Mouse (Mus musculus): Measurements from ENCODE around the gene Mapkapk5. TPM values are rescaled to one million over a fixed set of nuclear protein-coding genes. Genes with fewer than 3 reads are reported as not detected.
A peak's percentile ranks its signal among the peaks of the same experiment; 100 is the strongest.
"Not testable (repeated sequence)": the region's sequence is repeated elsewhere in the genome, so short reads cannot be mapped to it uniquely, and the experiment has no call there.

Gene Mapkapk5
- total RNA-seq, 2 experiments from 2014 or later = 56.6 to 58.1 TPM

DNA sequence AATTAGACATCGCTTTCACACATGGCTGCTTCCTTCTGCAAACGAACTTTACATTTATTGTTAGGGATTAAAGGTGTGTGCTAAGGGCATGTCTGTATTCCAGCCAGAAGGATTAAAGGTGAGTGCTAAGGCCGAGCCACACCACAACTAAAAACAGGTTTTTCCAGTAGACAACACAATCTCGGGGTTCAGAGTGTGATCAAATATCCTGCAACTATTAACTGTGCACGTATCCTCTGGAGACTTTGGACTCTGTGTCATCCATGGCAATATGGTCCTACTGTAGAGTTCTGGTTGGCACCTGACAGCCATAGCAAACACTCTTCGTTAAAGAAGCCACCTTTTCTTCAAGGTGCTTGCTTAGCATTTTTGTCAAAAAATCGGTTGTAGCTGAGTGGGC lies 35.7 kb downstream of the Mapkapk5 start:
- intact Hi-C loops (cut with DNase I) = no loop called here
- no peak for DNase-seq

- DNase-seq = no peak
- intact Hi-C loops (cut with DNase I) = no loop called here
These were observed 38.9 kb downstream of the Mapkapk5 start for GRCm38 (mm10) chr5:121506846-121507245.

- no peak for DNase-seq
- intact Hi-C loops (cut with DNase I) = no loop called here
These were observed 42.5 kb downstream of the Mapkapk5 start, which contains the start of gene Adam1b for GRCm38 (mm10) chr5:121503231-121503630. TSS of gene Adam1b (minus strand) at chr5:121503435.

- DNase-seq; intact Hi-C loops (cut with DNase I): not testable (repeated sequence)
These were observed 44.2 kb downstream of the Mapkapk5 start for GRCm38 (mm10) chr5:121501424-121501996.

- intact Hi-C loops (cut with DNase I) = no loop called here
- DNase-seq = no peak
These were observed 45.0 kb downstream of the Mapkapk5 start for GRCm38 (mm10) chr5:121500719-121501118.

DNA sequence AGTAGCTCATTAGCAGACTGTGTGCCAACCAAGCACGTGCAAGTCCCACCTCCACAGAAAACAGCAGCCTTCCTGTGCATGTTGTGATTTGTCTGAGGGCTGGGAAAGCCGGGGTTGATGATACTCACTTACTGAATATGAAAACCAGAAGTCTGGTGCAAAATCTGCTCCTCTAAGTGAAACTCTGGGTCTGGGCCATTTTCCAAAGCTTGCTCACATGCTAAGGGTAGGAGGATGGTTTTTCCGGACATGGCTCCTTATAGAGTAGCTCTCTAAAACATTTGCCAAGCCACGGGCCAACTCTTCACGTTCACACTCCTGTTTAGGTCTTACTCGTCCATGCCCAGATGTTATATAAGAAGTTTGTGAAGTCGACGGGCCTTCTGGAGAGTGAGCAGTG lies 52.4 kb downstream of the Mapkapk5 start:
- no peak for DNase-seq
- intact Hi-C loops (cut with DNase I) = no loop called here

- no peak for DNase-seq
- intact Hi-C loops (cut with DNase I) = no loop called here
These were observed 60.9 kb downstream of the Mapkapk5 start for GRCm38 (mm10) chr5:121484801-121485200.

GRCm38 (mm10) chr5:121477680-121478079 lies 68.0 kb downstream of the Mapkapk5 start:
- peak; percentile 48 to 73 for DNase-seq

DNA sequence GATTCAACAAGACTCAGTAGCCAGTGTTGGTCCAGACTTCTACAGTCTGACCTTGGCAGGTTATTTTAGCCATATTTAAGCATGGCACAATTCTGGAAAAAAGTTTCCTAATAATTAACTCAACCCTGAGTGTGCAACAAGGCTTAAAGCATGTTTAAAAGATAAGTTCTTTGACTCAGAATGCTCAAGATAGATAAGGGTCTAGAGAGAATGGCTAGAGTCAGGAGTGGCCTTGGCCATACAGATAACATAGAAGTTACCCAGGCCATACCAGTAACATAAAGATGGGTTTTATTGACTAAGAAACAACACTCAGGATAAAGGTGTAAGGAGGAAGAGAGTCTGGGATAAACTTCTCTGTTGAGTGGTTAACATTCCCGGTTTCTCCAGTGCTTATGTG lies 69.7 kb downstream of the Mapkapk5 start:
- no peak for DNase-seq
- intact Hi-C loops (cut with DNase I) = loop anchor here (5.0 kb wide), 2 partner anchors 34 to 79 kb away; partner anchors contain the start of gene Naa25

More at GRCm38 (mm10) chr5:121477680-121478079, 68.0 kb downstream of the Mapkapk5 start:
- intact Hi-C loops (cut with DNase I) = loop anchor here (1.0 to 5.0 kb wide), 3 partner anchors 26 to 80 kb away; partner anchors contain the start of genes Naa25 and Tmem116

Other genes with a start within 250 kb of the Mapkapk5 start
- 10 to 100 TPM; 59.0 to 59.5 TPM for gene Trafd1, start 160.3 kb downstream of the Mapkapk5 start, total RNA-seq (2021)
- 10 to 100 TPM; 22.1 to 23.5 TPM for gene Naa25, start 148.0 kb downstream of the Mapkapk5 start, total RNA-seq (2021)
- gene Tmem116, start 94.0 kb downstream of the Mapkapk5 start, total RNA-seq (2021) = 1 to 10 TPM; 5.9 to 7.3 TPM
- gene Erp29, start 93.4 kb downstream of the Mapkapk5 start, total RNA-seq (2021) = 100 to 1,000 TPM; 112 TPM
- gene Adam1b, start 42.5 kb downstream of the Mapkapk5 start, total RNA-seq (2021) = not detected
- gene Adam1a, start 423 bp downstream of the Mapkapk5 start, total RNA-seq (2021) = 1 to 10 TPM; 2.4 to 2.8 TPM
- not detected for gene Gm42878, start 423 bp downstream of the Mapkapk5 start, total RNA-seq (2021)
- 100 to 1,000 TPM; 114 to 134 TPM for gene Aldh2, start 47.9 kb upstream of the Mapkapk5 start, total RNA-seq (2021)
- gene Acad12, start 73.0 kb upstream of the Mapkapk5 start, total RNA-seq (2021) = 10 to 100 TPM; 24.3 to 31.0 TPM
- 10 to 100 TPM; 13.7 to 16.0 TPM for gene Acad10, start 114.6 kb upstream of the Mapkapk5 start, total RNA-seq (2021)
- gene Brap, start 114.7 kb upstream of the Mapkapk5 start, total RNA-seq (2021) = 10 to 100 TPM; 28.2 to 35.2 TPM
- gene Atxn2, start 165.4 kb upstream of the Mapkapk5 start, total RNA-seq (2021) = 100 to 1,000 TPM; 173 to 177 TPM